Mouse (Mus musculus) frontal cortex, adult (tissue): ENCODE data around the gene Opa3.
"Not testable (repeated sequence)": the region's sequence is repeated elsewhere in the genome, so short reads cannot be mapped to it uniquely, and the experiment has no call there.

Experiments
- ATAC-seq: cut with Nextera tagmentation; 2 replicates; pipeline ENCODE4 v1.9.2; 2017; ENCODE audit warnings: mild to moderate bottlenecking, moderate library complexity, mixed read lengths; ENCODE audit not compliant: low TSS enrichment

Opa3 gene

DNA sequence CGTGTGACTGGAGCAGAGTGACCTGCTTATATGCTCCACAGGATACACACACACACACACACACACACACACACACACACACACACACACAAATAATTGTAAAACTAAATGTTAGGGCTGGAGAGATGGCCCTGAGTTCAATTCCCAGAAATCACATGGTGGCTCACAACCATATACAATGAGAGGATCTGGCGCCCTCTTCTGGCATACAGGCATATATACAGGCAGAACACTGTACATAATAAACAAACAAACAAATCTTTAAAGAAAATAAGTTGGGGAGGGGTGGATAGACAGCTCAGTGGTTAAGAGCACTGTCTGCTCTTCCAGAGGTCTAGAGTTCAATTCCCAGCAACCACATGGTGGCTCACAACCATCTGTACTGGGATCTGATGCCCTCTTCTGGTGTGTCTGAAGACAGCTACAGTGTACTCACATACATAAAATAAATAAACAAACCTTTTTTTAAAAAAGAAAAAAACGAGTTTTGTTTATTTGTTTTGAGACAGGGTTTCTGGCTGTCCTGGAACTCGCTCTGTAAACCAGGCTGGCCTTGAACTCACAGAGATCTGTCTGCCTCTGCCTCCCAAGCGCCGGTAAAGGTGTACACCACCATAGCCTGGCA is 53.7 kb downstream of the Opa3 start:
- not testable (repeated sequence) for ATAC-seq

DNA sequence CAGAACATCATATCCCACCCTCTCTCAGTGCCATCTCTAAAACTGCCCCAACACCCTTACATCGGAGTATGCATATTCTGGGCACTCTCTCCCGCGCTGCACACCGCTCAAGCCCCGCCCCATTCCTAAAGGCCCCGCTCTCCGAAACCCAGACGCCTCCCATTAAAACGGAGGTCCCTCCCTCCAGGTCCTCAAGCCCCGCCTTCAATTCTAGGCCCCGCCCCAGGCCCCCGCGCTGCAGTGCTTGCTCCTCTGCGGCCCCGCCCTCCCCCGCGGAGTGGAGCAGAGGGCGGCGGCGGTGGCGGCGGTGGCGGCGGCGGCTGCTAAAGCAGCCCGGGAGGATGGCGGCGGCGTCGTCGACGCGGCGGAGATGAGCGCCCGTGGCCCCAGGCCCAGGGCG is 54.3 kb downstream of the Opa3 start, which contains the start of gene Rtn2:
Rtn2 (plus strand) TSS at position 240 of the 400 bp plus-strand sequence.
- ATAC-seq, result peak; percentile 83

- ATAC-seq, result peak; percentile 31
Measured at GRCm38 (mm10) chr7:19282791-19283405, 54.8 kb downstream of the Opa3 start.

- peak; percentile 51; the same call in 1 of the 2 replicates for ATAC-seq
Measured at GRCm38 (mm10) chr7:19283406-19283804, 55.3 kb downstream of the Opa3 start.

DNA sequence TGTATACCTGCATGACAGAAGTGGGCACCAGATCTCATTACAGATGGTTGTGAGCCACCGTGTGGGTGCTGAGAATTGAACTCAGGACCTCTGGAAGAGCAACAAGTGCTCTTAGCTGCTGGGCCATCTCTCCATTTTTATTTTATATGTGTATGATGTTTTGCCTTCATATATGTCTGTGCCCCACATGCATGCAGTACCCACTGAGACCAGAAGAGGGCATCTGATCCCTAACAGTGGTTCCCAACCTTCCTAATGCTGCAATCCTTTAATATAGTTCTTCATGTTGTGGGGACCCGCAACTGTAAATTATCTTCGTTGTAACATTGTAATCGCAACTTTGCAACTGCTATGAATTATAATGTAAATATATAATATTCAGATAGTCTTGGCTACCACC is 56.6 kb downstream of the Opa3 start:
- no peak for ATAC-seq

DNA sequence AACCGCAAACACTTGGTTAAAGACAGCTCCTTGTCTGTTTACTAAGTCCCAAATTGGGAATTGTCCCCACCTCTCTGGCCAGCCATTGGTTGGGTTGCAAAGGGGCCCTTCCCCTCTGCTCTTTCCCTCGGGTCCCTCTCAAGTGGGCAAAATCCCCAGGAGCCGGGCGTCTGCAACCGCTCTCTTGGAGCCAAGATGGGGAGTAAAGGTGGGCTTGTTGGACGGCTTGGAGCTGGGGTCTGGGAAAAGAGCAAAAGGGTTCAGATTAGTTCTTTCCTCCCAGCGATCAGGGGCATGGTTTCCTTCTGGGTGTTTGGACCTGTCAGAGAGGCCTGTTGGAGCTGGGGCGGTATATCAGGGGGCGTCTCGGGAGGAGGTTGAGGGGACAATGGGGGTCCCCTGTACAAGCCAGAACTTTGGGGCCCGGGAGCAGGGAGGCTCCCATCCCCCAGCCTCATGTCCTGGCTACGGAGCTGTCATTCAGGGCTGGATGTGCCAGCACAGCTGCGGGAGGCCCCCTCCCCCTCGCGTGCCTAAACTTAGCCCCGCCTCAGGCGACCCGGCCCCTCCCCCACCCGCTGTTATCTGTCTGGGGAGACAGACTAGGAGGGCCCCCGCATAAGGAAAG is 62.9 kb downstream of the Opa3 start:
- ATAC-seq, result no peak

- peak; percentile 95 for ATAC-seq
Measured at GRCm38 (mm10) chr7:19295503-19296185, 67.5 kb downstream of the Opa3 start.

GRCm38 (mm10) chr7:19297034-19297433 is 68.9 kb downstream of the Opa3 start:
- no peak for ATAC-seq

GRCm38 (mm10) chr7:19297794-19298193 is 69.7 kb downstream of the Opa3 start:
- no peak for ATAC-seq

DNA sequence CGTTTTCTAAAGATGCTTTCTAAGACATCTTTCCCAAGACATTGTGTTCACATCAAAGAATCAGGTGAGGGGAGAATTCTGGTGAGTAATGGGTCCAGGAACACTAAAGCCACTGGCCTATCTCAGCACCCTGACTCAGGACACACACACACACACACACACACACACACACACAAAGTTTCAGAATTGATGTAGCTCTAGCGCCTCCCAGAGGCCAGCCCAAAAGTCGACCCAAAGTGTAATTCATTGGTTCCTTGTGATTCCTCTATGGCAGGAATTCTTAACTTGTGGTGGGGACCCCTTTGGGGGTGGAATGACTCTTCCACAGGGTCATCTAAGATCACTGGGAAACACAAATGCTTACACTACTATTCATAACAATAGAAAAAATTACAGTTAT is 71.1 kb downstream of the Opa3 start:
- no peak for ATAC-seq

GRCm38 (mm10) chr7:19300501-19301421 is 72.6 kb downstream of the Opa3 start:
- peak; percentile 77 for ATAC-seq

- ATAC-seq, result no peak
Measured at GRCm38 (mm10) chr7:19301461-19302263, 73.5 kb downstream of the Opa3 start.

DNA sequence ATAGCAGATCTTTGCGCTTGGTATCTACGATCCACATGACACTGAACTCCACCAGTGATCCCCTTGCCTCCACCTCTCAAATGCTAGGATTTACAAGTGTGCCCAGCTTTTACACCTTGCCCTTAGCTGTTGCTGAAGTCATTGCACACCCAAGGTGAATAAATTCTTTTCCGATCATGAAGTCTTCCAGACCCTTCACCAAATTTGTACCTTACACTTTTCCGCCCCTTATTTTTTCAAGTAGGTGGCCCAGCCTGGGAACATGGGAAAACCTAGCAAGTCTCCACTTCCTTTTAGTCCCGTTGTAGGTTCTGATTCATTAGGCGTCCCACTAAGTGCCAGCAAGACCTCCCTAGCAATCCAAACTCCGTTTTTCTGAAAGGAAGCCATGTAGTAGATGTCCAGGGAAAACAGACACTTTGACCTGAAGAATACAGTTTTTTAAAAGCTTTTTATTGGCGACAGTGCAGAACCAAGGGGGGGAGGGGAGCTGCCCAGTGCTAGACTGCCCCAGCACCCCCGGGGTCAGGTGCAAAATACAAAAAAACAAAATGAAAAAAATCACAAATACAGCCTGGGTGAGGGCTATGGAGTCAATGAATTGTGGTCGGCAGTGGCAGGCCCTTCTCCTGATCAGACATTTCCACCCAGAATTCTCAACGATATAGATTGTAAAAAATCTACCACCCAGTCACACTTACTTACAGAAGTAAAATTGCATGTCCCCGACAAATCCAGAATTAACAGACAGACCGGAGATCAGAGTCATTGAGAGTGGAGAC is 74.3 kb downstream of the Opa3 start:
- no peak for ATAC-seq

DNA sequence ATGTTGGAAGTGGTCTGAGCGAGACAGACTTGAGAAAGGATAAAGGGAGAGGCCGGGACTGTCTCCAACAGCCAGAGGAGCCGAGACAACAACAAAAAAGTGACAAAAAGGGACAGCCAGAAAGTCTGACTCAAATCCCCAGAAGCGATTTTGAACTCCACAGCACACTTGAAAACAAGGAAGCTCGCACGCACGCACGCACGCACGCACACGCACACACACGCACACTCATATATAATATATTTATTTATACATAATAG is 74.8 kb downstream of the Opa3 start:
- ATAC-seq, result no peak

- ATAC-seq, result no peak
Measured at GRCm38 (mm10) chr7:19303770-19304169, 75.6 kb downstream of the Opa3 start.

DNA sequence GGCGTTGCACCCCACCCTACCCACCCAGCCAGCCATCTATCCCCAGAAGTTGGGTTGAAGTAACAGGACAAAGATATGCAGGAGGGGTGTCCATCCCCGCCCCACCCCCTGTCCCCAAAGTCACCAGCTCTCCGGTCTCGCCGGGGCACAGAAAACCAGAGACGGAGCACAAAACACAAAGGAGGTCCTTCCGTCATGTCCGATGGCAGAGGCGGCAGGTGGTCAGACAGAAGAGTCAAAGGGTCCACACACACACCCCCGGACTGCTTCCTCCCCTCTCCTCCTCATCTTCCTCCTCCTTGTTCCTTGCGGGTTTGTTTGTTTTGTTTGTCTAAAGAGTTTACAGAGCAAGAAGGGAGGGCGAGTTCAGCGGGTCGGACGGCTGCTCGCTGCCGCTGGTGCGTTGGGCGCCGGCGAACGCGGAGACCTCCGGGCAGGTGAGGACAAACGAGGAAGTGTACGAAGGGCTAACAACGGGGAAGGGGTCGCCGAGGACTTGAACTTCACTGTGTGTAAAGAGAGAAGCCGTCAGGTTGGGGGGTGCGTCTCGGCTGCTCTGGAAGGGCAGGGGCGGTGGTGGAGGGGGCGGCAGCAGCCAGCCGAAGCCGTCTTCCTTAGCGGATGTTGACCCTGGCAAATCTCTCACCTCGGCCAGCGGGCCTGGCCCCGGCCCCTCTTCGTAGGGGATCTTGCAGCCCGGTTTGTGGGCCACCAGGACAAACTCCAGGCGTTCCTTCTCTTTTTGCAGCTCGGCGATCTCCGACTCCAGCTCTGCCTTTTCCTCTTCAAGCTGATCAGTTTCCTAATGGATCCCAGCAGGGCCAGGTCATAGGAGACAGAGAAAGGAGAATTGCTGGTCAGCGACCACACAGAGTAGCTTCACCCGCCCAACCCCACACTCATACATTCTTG is 76.6 kb downstream of the Opa3 start:
- no peak for ATAC-seq

GRCm38 (mm10) chr7:19305413-19305735 is 77.2 kb downstream of the Opa3 start:
- ATAC-seq, result no peak
